Mouse (Mus musculus) bone marrow, adult 2 months (tissue): ENCODE data around the gene Atp8a2. TPM values are rescaled to one million over a fixed set of nuclear protein-coding genes. Genes with fewer than 3 reads are reported as not detected.

Experiments used
- H3K27ac ChIP-seq: fragments of 200-500 bp; 2 replicates; pipeline ENCODE4 v1.5.1; 2012; ENCODE audit warnings: low read depth, mild to moderate bottlenecking, control low read depth, inconsistent platforms, low read length; ENCODE audit not compliant: control insufficient read depth, poor library complexity, insufficient read depth
- H3K4me1 ChIP-seq: fragments of 200-500 bp; 2 replicates; pipeline ENCODE4 v1.6.1; 2011; ENCODE audit warnings: low read length; ENCODE audit not compliant: control insufficient read depth, insufficient read depth
- H3K4me3 ChIP-seq: fragments of 200-500 bp; replicated peaks from 2 replicates; pipeline ENCODE3; 2011; ENCODE audit warnings: mild to moderate bottlenecking, low read depth, low read length, control low read depth; ENCODE audit not compliant: control insufficient read depth
- CTCF ChIP-seq: fragments of 200-500 bp; IDR thresholded peaks from 2 replicates; pipeline ENCODE4 v1.5.1; 2011; ENCODE audit warnings: low read length, control low read depth; ENCODE audit not compliant: control insufficient read depth, insufficient read depth
- POLR2A ChIP-seq: fragments of 200-500 bp; IDR thresholded peaks from 2 replicates; pipeline ENCODE4 v1.6.1; 2011; ENCODE audit warnings: low read depth, mild to moderate bottlenecking, control low read depth, low read length, borderline replicate concordance; ENCODE audit not compliant: control insufficient read depth
- WGBS: fragments of 180-500 bp; shearing (Covaris S2); methylation state at CpG from one replicate; pipeline ENCODE4 v1.1.7; 2018; 5-methylcytosine and 5-hydroxymethylcytosine counted together
- polyA plus RNA-seq: library from polyadenylated mRNA; stranded (reverse); fragments of >200 nt; gene quantifications from 2 replicates; pipeline ENCODE4 v1.2.4, GENCODE M21; 2011; ENCODE audit warnings: low replicate concordance; ENCODE audit not compliant: missing spikeins, insufficient read depth, insufficient read length

The Atp8a2 gene
- polyA plus RNA-seq, 1 experiment: 0.20 TPM

GRCm38 (mm10) chr14:59876525-59876924, 320.5 kb downstream of the Atp8a2 start:
- H3K4me1 ChIP-seq: no peaks in the 10 kb centered on the region
- WGBS: 82% methylated on average over 2 of the region's 2 CpGs
- TF ChIP-seq CTCF: no peak
- TF ChIP-seq POLR2A: no peak

GRCm38 (mm10) chr14:59868369-59868768, 328.6 kb downstream of the Atp8a2 start:
- Histone ChIP-seq H3K27ac (no peak overlapping the region), H3K4me3 (no peak overlapping the region), H3K4me1 (no peaks in the 10 kb centered on the region)
- TF ChIP-seq CTCF (no peak), POLR2A (no peak)
- 78% methylated on average over 7 of the region's 7 CpGs for WGBS

More at GRCm38 (mm10) chr14:59876525-59876924, 320.5 kb downstream of the Atp8a2 start:
- Histone ChIP-seq H3K4me3 (no peak overlapping the region), H3K27ac (no peak overlapping the region)

- Histone ChIP-seq H3K27ac (no peak overlapping the region), H3K4me3 (no peak overlapping the region), H3K4me1 (no peaks in the 10 kb centered on the region)
- WGBS: 76% methylated on average over 7 of the region's 7 CpGs
- TF ChIP-seq POLR2A: no peak
- no peak for TF ChIP-seq CTCF
These were observed 329.2 kb downstream of the Atp8a2 start for GRCm38 (mm10) chr14:59867749-59868148.

GRCm38 (mm10) chr14:59866001-59866400, 331.0 kb downstream of the Atp8a2 start:
- Histone ChIP-seq H3K27ac (no peak overlapping the region), H3K4me3 (no peak overlapping the region), H3K4me1 (no peaks in the 10 kb centered on the region)
- TF ChIP-seq CTCF (no peak), POLR2A (no peak)
- 59% methylated on average over 5 of the region's 5 CpGs for WGBS

- Histone ChIP-seq H3K4me3 (no peak overlapping the region), H3K27ac (no peak overlapping the region), H3K4me1 (no peaks in the 10 kb centered on the region)
- TF ChIP-seq POLR2A: no peak
- TF ChIP-seq CTCF: no peak
- WGBS: 70% methylated on average over 4 of the region's 4 CpGs
These were observed 334.6 kb downstream of the Atp8a2 start for GRCm38 (mm10) chr14:59862351-59862750.

- H3K4me1 ChIP-seq: no peaks in the 10 kb centered on the region
- 88% methylated on average over 11 of the region's 11 CpGs for WGBS
- TF ChIP-seq CTCF: no peak
- TF ChIP-seq POLR2A: no peak
- H3K4me3 ChIP-seq: no peak overlapping the region
- H3K27ac ChIP-seq: no peak overlapping the region
These were observed 337.1 kb downstream of the Atp8a2 start for GRCm38 (mm10) chr14:59859830-59860229.

GRCm38 (mm10) chr14:59858501-59859225, 338.3 kb downstream of the Atp8a2 start:
- H3K27ac ChIP-seq: no peak overlapping the region

GRCm38 (mm10) chr14:59853139-59853538, 343.8 kb downstream of the Atp8a2 start:
- TF ChIP-seq CTCF: no peak
- TF ChIP-seq POLR2A: no peak
- 73% methylated on average over 9 of the region's 9 CpGs for WGBS

More at GRCm38 (mm10) chr14:59858501-59859225, 338.3 kb downstream of the Atp8a2 start:
- WGBS: 59% methylated on average over 6 of the region's 6 CpGs
- TF ChIP-seq CTCF: no peak
- no peak for TF ChIP-seq POLR2A
- Histone ChIP-seq H3K4me1 (no peaks in the 10 kb centered on the region), H3K4me3 (no peak overlapping the region)

More at GRCm38 (mm10) chr14:59853139-59853538, 343.8 kb downstream of the Atp8a2 start:
- Histone ChIP-seq H3K4me3 (no peak overlapping the region), H3K4me1 (no peaks in the 10 kb centered on the region), H3K27ac (no peak overlapping the region)
